Mouse (Mus musculus) erythroblast, embryonic 14.5 days (primary cell): ENCODE measurements around the gene Asxl2.

ENCODE experiments used
- GATA1 ChIP-seq: IDR thresholded peaks from 2 replicates; pipeline ENCODE4 v1.6.1; 2012; ENCODE audit warnings: low read length, inconsistent platforms, mixed read lengths
- TAL1 ChIP-seq: IDR thresholded peaks from 3 replicates; pipeline ENCODE4 v1.6.1; 2012; ENCODE audit warnings: low read length, inconsistent platforms, mixed read lengths

GRCm38 (mm10) chr12:3390577-3391262 lies 35.9 kb upstream of the Asxl2 start:
- TF ChIP-seq TAL1 (no peak), GATA1 (no peak)
